In the genomic region with DNA sequence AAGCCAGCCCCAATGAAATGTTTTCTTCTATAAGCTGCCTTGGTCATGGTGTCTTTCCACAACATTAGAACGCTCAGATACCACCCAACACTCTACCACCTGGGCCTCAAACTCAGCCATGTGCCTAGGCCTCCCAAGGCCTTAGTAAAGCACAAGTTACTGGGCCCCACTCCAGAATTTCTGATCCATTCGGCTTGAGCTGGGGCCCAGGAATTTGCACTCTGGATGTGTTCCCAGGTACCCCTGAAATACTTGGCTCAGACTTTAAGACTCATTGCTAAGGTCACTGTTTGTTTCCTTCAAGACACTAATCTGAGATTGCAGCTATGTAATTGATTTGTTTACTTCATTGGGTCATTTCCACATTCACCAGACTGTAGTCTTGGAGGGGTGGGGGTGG, we compare ENCODE assay signal across 18 mouse cellular contexts.
DNase-seq lines count a peak whose midpoint lies in the region; TF ChIP-seq lines count a peak whose summit lies in the region.
"Had no signal": no experiment of that assay in that cellular context is flagged by ENCODE, and none has a peak within 500 bp of the region (broad histone marks: within the 10 kb centered on the region; RNA-seq: fewer than 3 reads in every experiment).

No protein-coding gene starts in this region.

- no peaks in the 10 kb centered on the region for H3K79me2 ChIP-seq in heart, adult 2 months (replicated peaks; ENCODE audit: control insufficient read depth, insufficient read depth, low read length)

- no peak overlapping the region for H3K27ac ChIP-seq in heart, adult 2 months
- H3K27ac ChIP-seq: forebrain, embryonic 13.5 days; heart, embryonic 10.5 days had no signal

- no peak overlapping the region for H3K4me3 ChIP-seq in heart, adult 2 months
- H3K4me3 ChIP-seq: forebrain, embryonic 13.5 days; heart, embryonic 10.5 days had no signal

- no peak for TF ChIP-seq POLR2A in heart, adult 2 months (IDR thresholded peaks at IDR 0.05; ENCODE audit: insufficient read depth, low read depth, low read length)

- intact Hi-C loops in heart, adult 2 months (cut with DNase I), result no loop called here

- no peaks in the 10 kb centered on the region for H3K36me3 ChIP-seq in heart, adult 2 months (ENCODE audit: control insufficient read depth, insufficient read depth, low read length)
- H3K36me3 ChIP-seq: G1E; heart, embryonic 10.5 days had no signal

- peak; percentile 50 for DNase-seq in adrenal gland, postnatal 10 days
- no peak for DNase-seq in adrenal gland, adult 18-20 months (ENCODE audit: low spot score in 2 of 2)
- DNase-seq in kidney, postnatal 10 days, result peak; percentile 38
- no peak for DNase-seq in kidney, adult 9 months
- peak; percentile 70 for DNase-seq in adipocyte (ENCODE audit: low spot score)
- peak; percentile 41 for DNase-seq in lung, postnatal 10 days
- DNase-seq in right cerebral cortex, postnatal 10 days (ENCODE audit: low spot score in 2 of 2), result no peak
- no peak for DNase-seq in heart, adult 2 months
- DNase-seq: cerebellum, adult 11-12 months; cerebellum, postnatal 14 days; gastrocnemius, postnatal 25 days; kidney, adult 8-10 months; retina, postnatal 1 day; right cerebral cortex, postnatal 4 days; thymus, adult 2 months had no signal

- no peaks in the 10 kb centered on the region for H3K27me3 ChIP-seq in heart, adult 2 months (ENCODE audit: control insufficient read depth, insufficient read depth, low read length)

- 42% methylated on average over 2 of the region's 2 CpGs for WGBS in heart, adult 2 months

- H3K4me1 ChIP-seq in heart, adult 2 months (ENCODE audit: control insufficient read depth, insufficient read depth, low read length), result no peaks in the 10 kb centered on the region
- H3K4me1 ChIP-seq: forebrain, embryonic 13.5 days; heart, embryonic 10.5 days had no signal

- TF ChIP-seq CTCF in heart, adult 2 months (IDR thresholded peaks at IDR 0.05), result no peak

- TF ChIP-seq EP300 in heart, adult 2 months (IDR thresholded peaks at IDR 0.05; ENCODE audit: insufficient read depth, low read depth, low read length), result no peak

- H3K9ac ChIP-seq in heart, adult 2 months (ENCODE audit: low read depth, low read length), result no peak overlapping the region
- H3K9ac ChIP-seq: forebrain, embryonic 13.5 days had no signal

Comparison
In these comparisons a context has a peak if more than half of its experiments do, and no peak if none do; other contexts are left out.
1. DNase-seq: peak in adrenal gland, postnatal 10 days (single experiment), kidney, postnatal 10 days (single experiment), adipocyte (single experiment) and lung, postnatal 10 days (single experiment); none in adrenal gland, adult 18-20 months (0 of 2), kidney, adult 9 months (single experiment), right cerebral cortex, postnatal 10 days (0 of 2) and heart, adult 2 months (0 of 2).